Mouse (Mus musculus) liver, postnatal 0 days (tissue): ENCODE results near the gene Rexo2.

Experiments used
- CTCF ChIP-seq: sonication (generic); IDR thresholded peaks from 2 replicates; pipeline ENCODE4 v1.5.1; 2016; ENCODE audit warnings: antibody characterized with exemption, low read depth
- EP300 ChIP-seq: IDR thresholded peaks from 2 replicates; pipeline ENCODE4 v1.6.1; 2016; ENCODE audit warnings: antibody characterized with exemption, low read depth, mild to moderate bottlenecking

DNA sequence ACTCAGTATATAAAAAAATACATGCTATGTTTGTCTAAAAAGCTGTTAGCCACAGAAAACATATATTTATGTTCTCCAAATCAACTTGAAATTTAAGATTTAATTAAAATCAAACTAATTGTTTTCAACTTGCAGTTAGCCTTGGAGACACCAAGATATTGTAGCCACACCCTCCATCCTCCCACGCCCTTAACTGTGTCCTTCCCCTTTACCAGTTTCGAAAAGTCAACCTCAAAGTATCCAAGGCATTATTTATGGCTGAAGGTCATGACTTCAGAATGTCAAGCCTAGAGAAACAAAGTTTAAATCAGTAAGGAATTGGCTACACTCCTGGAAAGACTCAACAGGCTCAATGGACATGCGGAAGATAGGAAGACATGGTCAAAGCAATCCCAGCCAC, 18.9 kb downstream of the Rexo2 start:
- TF ChIP-seq CTCF (no peak), EP300 (no peak)
